Mouse (Mus musculus): ENCODE results near the gene Tcf12.

Tcf12 gene

DNA sequence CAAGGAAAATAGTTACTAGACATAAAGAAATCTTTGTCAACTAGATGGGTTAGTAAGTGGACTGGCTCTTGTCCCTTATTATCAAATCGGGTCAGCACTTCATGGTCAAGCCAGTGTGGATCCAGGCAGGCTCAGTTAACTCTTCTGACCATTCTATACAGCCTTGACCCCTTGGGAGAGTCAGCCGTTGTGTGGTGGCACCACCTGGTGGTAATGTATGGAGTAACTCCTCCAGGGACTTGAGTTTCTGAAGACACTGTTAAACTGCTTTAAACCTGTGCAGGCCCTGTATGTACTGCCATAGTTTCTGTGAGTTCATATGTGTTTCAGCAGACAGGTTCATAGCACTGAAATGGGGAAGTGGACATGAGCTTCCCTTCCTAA lies 305.3 kb downstream of the Tcf12 start:
- in situ Hi-C loops (cut with MboI), result no loop called here

DNA sequence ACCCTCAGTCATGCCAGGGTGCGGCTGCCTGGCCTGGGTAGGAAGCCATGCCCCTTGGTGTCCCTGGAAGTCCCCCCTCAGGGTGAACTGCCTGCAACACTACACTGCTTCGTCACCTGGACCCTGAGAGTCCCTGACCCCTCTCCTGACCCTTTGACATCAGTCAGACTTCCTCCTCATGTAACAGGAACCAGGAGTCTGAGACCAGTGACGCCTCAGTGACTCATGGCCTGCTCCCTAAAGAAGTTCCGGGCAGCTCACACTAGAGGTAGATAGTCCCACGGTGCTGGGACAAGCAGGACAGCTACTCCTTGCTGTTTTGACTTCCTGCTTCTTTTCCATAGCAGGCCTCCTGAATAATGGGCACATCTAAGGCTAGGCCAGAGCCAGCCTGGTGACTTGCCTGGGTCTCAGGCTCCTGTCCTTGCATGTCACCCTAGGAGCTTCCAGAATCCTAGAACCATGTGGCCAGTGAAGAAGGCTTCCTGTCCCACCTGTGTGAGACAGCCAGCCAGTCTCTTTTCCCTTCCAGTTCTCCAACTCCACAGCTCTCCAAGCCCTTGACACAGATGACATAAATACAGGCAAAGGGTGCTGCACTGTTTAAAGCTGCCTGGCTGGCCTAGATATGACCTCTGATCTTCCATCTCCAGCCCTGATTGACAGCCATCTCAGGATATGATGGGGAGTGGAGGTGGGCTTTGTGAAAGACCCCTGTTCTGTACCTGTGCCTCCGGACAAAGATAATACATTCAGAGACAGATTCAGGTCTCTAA lies 305.8 kb downstream of the Tcf12 start:
- in situ Hi-C loops (cut with MboI), result no loop called here

- in situ Hi-C loops (cut with MboI), result no loop called here
Measured at GRCm38 (mm10) chr9:71804116-71804515, 307.6 kb downstream of the Tcf12 start.

- in situ Hi-C loops (cut with MboI), result no loop called here
Measured at GRCm38 (mm10) chr9:71803281-71803680, 308.4 kb downstream of the Tcf12 start.

GRCm38 (mm10) chr9:71799598-71799997 lies 312.1 kb downstream of the Tcf12 start:
- in situ Hi-C loops (cut with MboI), result no loop called here

- in situ Hi-C loops (cut with MboI), result no loop called here
Measured at GRCm38 (mm10) chr9:71798176-71798575, 313.5 kb downstream of the Tcf12 start.

Measured in mature B cell (primary cell).